Mouse (Mus musculus) liver, adult 2 months (tissue): Measurements from ENCODE around the gene Arid4a.

Experiments
- CTCF ChIP-seq: fragments of 200-500 bp; IDR thresholded peaks from 2 replicates; pipeline ENCODE4 v1.5.1; 2011; ENCODE audit warnings: low read depth, low read length, control low read depth
- POLR2A ChIP-seq: fragments of 200-500 bp; IDR thresholded peaks from 2 replicates; pipeline ENCODE4 v1.6.1; 2011; ENCODE audit warnings: low read length, control low read depth; ENCODE audit not compliant: insufficient read depth; ENCODE audit errors: extremely low read depth

- TF ChIP-seq POLR2A: no peak
- no peak for TF ChIP-seq CTCF
These were observed 37.2 kb downstream of the Arid4a start for GRCm38 (mm10) chr12:71053031-71053430.
